Mouse (Mus musculus): ENCODE data around the gene Maz.

GRCm38 (mm10) chr7:126996449-126996848 is 30.4 kb downstream of the Maz start:
- TF ChIP-seq CTCF (IDR thresholded peaks at IDR 0.05; ENCODE audit: low read depth, low read length) (no peak), POLR2A (IDR thresholded peaks at IDR 0.05; ENCODE audit: borderline replicate concordance, low read depth, low read length) (no peak)

Measured in bone marrow macrophage, adult 2 months (primary cell).